Mouse (Mus musculus): ENCODE measurements around the gene Heatr9.

- no peak for TF ChIP-seq GATA1 (IDR thresholded peaks at IDR 0.05; ENCODE audit: borderline replicate concordance, low read length)
- no peak for TF ChIP-seq CTCF (IDR thresholded peaks at IDR 0.05; ENCODE audit: low read depth, low read length)
Measured at GRCm38 (mm10) chr11:83568786-83569185, 46.8 kb upstream of the Heatr9 start.

All from G1E (cell line).